Mouse (Mus musculus): ENCODE data around the gene Klf17. TPM values are rescaled to one million over a fixed set of nuclear protein-coding genes. Genes with fewer than 3 reads are reported as not detected.

Klf17 gene
- total RNA-seq, 1 experiment from 2014 or later, result not detected

DNA sequence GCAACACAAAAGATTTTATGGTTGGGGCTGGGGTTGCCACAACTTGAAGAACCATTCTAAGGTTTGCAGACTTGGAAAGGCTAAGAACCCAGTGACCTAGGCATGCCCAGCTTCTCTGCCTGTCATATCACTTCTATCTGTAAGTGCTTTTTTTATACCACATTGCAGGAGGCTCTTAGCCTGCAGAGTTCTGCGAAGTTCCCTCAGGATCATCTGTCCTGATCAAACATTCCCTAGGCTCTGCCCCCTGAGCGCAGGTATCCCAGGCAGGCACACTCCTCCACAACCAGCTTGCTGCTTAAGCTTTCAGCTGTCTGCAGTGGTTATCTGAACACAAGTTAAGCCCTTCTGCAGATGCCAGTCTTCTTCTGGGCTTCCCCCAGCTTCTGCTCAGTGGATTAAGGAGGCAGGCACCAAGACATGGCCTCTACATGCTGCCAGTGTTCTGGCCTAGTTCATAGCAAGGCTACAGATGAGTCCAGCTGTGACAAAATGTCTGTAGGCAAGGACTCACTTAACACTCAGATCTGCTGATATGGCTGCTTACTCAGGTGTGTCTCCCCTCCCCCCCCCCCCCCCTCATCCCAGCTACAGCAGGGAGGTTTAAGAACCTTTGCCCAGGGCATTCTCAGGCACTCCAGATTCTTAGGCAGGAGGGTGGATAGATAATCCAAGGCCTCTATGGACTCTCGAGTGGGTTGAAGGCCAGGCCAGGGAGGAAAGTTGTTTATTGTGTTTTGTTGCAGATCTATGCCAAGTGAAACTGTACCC is 56.5 kb downstream of the Klf17 start:
- no peak for ATAC-seq (replicated peaks in 1 of 2; ENCODE audit: insufficient read depth in 1 of 2, low FRiP score in 2 of 2, low TSS enrichment in 1 of 2, low read depth in 1 of 2, poor library complexity in 2 of 2, severe bottlenecking in 2 of 2)

Other genes with a start within 250 kb of the Klf17 start
- 28.2 and 50.3 TPM in 2 replicates for gene Eri3, start 215.3 kb downstream of the Klf17 start, total RNA-seq (2017)
- 18.1 and 28.0 TPM in 2 replicates for gene Dmap1, start 83.4 kb downstream of the Klf17 start, total RNA-seq (2017)
- gene Gm12845, start 41.2 kb downstream of the Klf17 start, total RNA-seq (2017), result not detected in 2 replicates
- gene Slc6a9, start 68.9 kb upstream of the Klf17 start, total RNA-seq (2017), result 1.6 and 8.0 TPM in 2 replicates
- gene Ccdc24, start 106.9 kb upstream of the Klf17 start, total RNA-seq (2017), result 0.25 TPM in 1 of 2 replicates, not detected in the other
- gene B4galt2, start 117.8 kb upstream of the Klf17 start, total RNA-seq (2017), result not detected in 2 replicates
- gene Atp6v0b, start 121.7 kb upstream of the Klf17 start, total RNA-seq (2017), result 65.8 and 93.7 TPM in 2 replicates
- 6.0 and 9.8 TPM in 2 replicates for gene Dph2, start 126.4 kb upstream of the Klf17 start, total RNA-seq (2017)
- gene Ipo13, start 149.4 kb upstream of the Klf17 start, total RNA-seq (2017), result 8.9 and 11.4 TPM in 2 replicates
- 0.55 TPM in 1 of 2 replicates, not detected in the other for gene Artn, start 164.1 kb upstream of the Klf17 start, total RNA-seq (2017)

All from hematopoietic stem cell, adult 5-6 weeks (primary cell).